Mouse (Mus musculus) midbrain, embryonic 14.5 days (tissue): ENCODE results near the gene Kank4. TPM values are rescaled to one million over a fixed set of nuclear protein-coding genes. Genes with fewer than 3 reads are reported as not detected.

Experiments used
- ATAC-seq: fragments of 200-750 bp; cut with Nextera tagmentation; 2 replicates; pipeline ENCODE4 v1.8.0; 2017; ENCODE audit warnings: moderate number of reproducible peaks, moderate library complexity; ENCODE audit not compliant: low FRiP score, low TSS enrichment
- DNase-seq: peaks from one replicate; pipeline ENCODE4 v3.0.0-alpha.2; 2015
- H3K27ac ChIP-seq: fragments of 300-500 bp; sonication (generic); replicated peaks from 2 replicates; pipeline ENCODE4 v1.5.1; 2014; ENCODE audit warnings: mild to moderate bottlenecking, low read depth, low read length, moderate library complexity
- H3K27me3 ChIP-seq: fragments of 300-500 bp; sonication (generic); 2 replicates; pipeline ENCODE4 v1.6.1; 2014; ENCODE audit warnings: low read length, control low read depth, mixed read lengths; ENCODE audit not compliant: control insufficient read depth, insufficient read depth
- H3K36me3 ChIP-seq: fragments of 300-500 bp; sonication (generic); 2 replicates; pipeline ENCODE4 v1.6.1; 2014; ENCODE audit warnings: low read length, control low read depth; ENCODE audit not compliant: control insufficient read depth, insufficient read depth
- H3K4me1 ChIP-seq: fragments of 300-500 bp; sonication (generic); 2 replicates; pipeline ENCODE4 v1.6.1; 2014; ENCODE audit warnings: mild to moderate bottlenecking, antibody characterized with exemption, low read length, control low read depth; ENCODE audit not compliant: control insufficient read depth, insufficient read depth
- H3K4me2 ChIP-seq: fragments of 300-500 bp; sonication (generic); 2 replicates; pipeline ENCODE4 v1.6.1; 2014; ENCODE audit warnings: mild to moderate bottlenecking, low read length, moderate library complexity
- H3K4me3 ChIP-seq: fragments of 300-500 bp; sonication (generic); replicated peaks from 2 replicates; pipeline ENCODE4 v1.5.1; 2014; ENCODE audit warnings: low read depth, low read length
- H3K9ac ChIP-seq: fragments of 300-500 bp; sonication (generic); replicated peaks from 2 replicates; pipeline ENCODE4 v1.6.1; 2014; ENCODE audit warnings: mild to moderate bottlenecking, low read length, moderate library complexity
- H3K9me3 ChIP-seq: fragments of 300-500 bp; sonication (generic); 2 replicates; pipeline ENCODE4 v1.6.1; 2016; ENCODE audit warnings: low read length, control low read depth, mixed read lengths; ENCODE audit not compliant: control insufficient read depth
- WGBS: fragments of 180-500 bp; shearing (Covaris S2); extraction: QIAGEN DNeasy Blood & Tissue Kit; methylation state at CpG from one replicate; pipeline ENCODE4 v1.1.7; 2014; 5-methylcytosine and 5-hydroxymethylcytosine counted together
- polyA plus RNA-seq: library from polyadenylated mRNA; unstranded; fragments of >200 nt; fragmentation: Nextera tagmentation; extraction: Ambion mirVana; gene quantifications from 2 replicates; pipeline ENCODE4 v1.2.1, GENCODE M21; 2014

Gene Kank4
- polyA plus RNA-seq = 0.36 and 0.50 TPM in 2 replicates

GRCm38 (mm10) chr4:98817184-98817911 lies at the start of gene Kank4:
Gene Kank4 (minus strand): TSS chr4:98817537.
- WGBS = under 1% methylated on average over 72 of the region's 72 CpGs
- H3K27me3 ChIP-seq = peaks cover 37% of the 10 kb centered on the region
- H3K36me3 ChIP-seq = no peaks in the 10 kb centered on the region
- no peak within 1 kb of the TSS for H3K27ac ChIP-seq
- peak within 1 kb of the TSS; percentile 99 for H3K4me2 ChIP-seq
- H3K4me1 ChIP-seq = no peaks in the 10 kb centered on the region
- peak within 1 kb of the TSS; percentile 63 for H3K9ac ChIP-seq
- ATAC-seq (peak; percentile 65; the same call in 1 of the 2 replicates), DNase-seq (peak; percentile 61)
- no peaks in the 10 kb centered on the region for H3K9me3 ChIP-seq
- peak within 1 kb of the TSS; percentile 69 for H3K4me3 ChIP-seq

- Histone ChIP-seq H3K36me3 (no peaks in the 10 kb centered on the region), H3K4me2 (no peak overlapping the region), H3K9me3 (no peaks in the 10 kb centered on the region), H3K27me3 (no peaks in the 10 kb centered on the region), H3K9ac (no peak overlapping the region), H3K4me3 (no peak overlapping the region), H3K4me1 (no peaks in the 10 kb centered on the region), H3K27ac (no peak overlapping the region)
- ATAC-seq (no peak), DNase-seq (no peak)
- WGBS = 78% methylated on average over 14 of the region's 14 CpGs
Observed at GRCm38 (mm10) chr4:98865386-98866237, 48.3 kb upstream of the Kank4 start.

GRCm38 (mm10) chr4:98864546-98864945 lies 47.2 kb upstream of the Kank4 start:
- ATAC-seq = no peak
- Histone ChIP-seq H3K9me3 (0 out of 2 replicates have a peak, but pooled peaks cover 5% of the 10 kb centered on the region), H3K4me3 (no peak overlapping the region), H3K27ac (no peak overlapping the region), H3K9ac (no peak overlapping the region), H3K27me3 (no peaks in the 10 kb centered on the region), H3K4me1 (no peaks in the 10 kb centered on the region), H3K4me2 (no peak overlapping the region), H3K36me3 (no peaks in the 10 kb centered on the region)
- 83% methylated on average over 3 of the region's 3 CpGs for WGBS
- no peak for DNase-seq

GRCm38 (mm10) chr4:98864094-98864493 lies 46.8 kb upstream of the Kank4 start:
- no peak for ATAC-seq
- WGBS = 68% methylated on average over 1 of the region's 2 CpGs
- Histone ChIP-seq H3K4me1 (no peaks in the 10 kb centered on the region), H3K9ac (no peak overlapping the region), H3K27ac (no peak overlapping the region), H3K36me3 (no peaks in the 10 kb centered on the region), H3K9me3 (0 out of 2 replicates have a peak, but pooled peaks cover 5% of the 10 kb centered on the region), H3K27me3 (no peaks in the 10 kb centered on the region), H3K4me2 (no peak overlapping the region), H3K4me3 (no peak overlapping the region)
- DNase-seq = no peak

GRCm38 (mm10) chr4:98863451-98863850 lies 46.1 kb upstream of the Kank4 start:
- Histone ChIP-seq H3K4me1 (no peaks in the 10 kb centered on the region), H3K27ac (no peak overlapping the region), H3K4me2 (no peak overlapping the region), H3K9ac (no peak overlapping the region), H3K4me3 (no peak overlapping the region), H3K9me3 (0 out of 2 replicates have a peak, but pooled peaks cover 5% of the 10 kb centered on the region), H3K27me3 (no peaks in the 10 kb centered on the region), H3K36me3 (no peaks in the 10 kb centered on the region)
- 85% methylated on average over 2 of the region's 2 CpGs for WGBS
- no peak for ATAC-seq
- no peak for DNase-seq

GRCm38 (mm10) chr4:98858151-98858855 lies 41.0 kb upstream of the Kank4 start:
- ATAC-seq = no peak
- no peaks in the 10 kb centered on the region for H3K27me3 ChIP-seq

GRCm38 (mm10) chr4:98857037-98857648 lies 39.8 kb upstream of the Kank4 start:
- no peak for DNase-seq
- WGBS = 85% methylated on average over 11 of the region's 11 CpGs
- Histone ChIP-seq H3K36me3 (no peaks in the 10 kb centered on the region), H3K4me3 (no peak overlapping the region), H3K9me3 (0 out of 2 replicates have a peak, but pooled peaks cover 5% of the 10 kb centered on the region), H3K9ac (no peak overlapping the region), H3K27me3 (no peaks in the 10 kb centered on the region), H3K27ac (no peak overlapping the region), H3K4me1 (no peaks in the 10 kb centered on the region), H3K4me2 (no peak overlapping the region)
- ATAC-seq = no peak

More at GRCm38 (mm10) chr4:98858151-98858855, 41.0 kb upstream of the Kank4 start:
- no peak for DNase-seq
- no peaks in the 10 kb centered on the region for H3K4me1 ChIP-seq
- no peak overlapping the region for H3K4me2 ChIP-seq
- 81% methylated on average over 4 of the region's 4 CpGs for WGBS
- no peaks in the 10 kb centered on the region for H3K36me3 ChIP-seq
- no peak overlapping the region for H3K27ac ChIP-seq
- H3K9me3 ChIP-seq = 0 out of 2 replicates have a peak, but pooled peaks cover 5% of the 10 kb centered on the region
- H3K4me3 ChIP-seq = no peak overlapping the region
- no peak overlapping the region for H3K9ac ChIP-seq

- H3K27ac ChIP-seq = no peak overlapping the region
- no peaks in the 10 kb centered on the region for H3K4me1 ChIP-seq
- WGBS = 92% methylated on average over 4 of the region's 4 CpGs
- H3K36me3 ChIP-seq = no peaks in the 10 kb centered on the region
- no peak overlapping the region for H3K9ac ChIP-seq
- H3K4me3 ChIP-seq = no peak overlapping the region
- ATAC-seq (no peak), DNase-seq (no peak)
- H3K4me2 ChIP-seq = no peak overlapping the region
- H3K9me3 ChIP-seq = no peaks in the 10 kb centered on the region
- no peaks in the 10 kb centered on the region for H3K27me3 ChIP-seq
Observed at GRCm38 (mm10) chr4:98853926-98854325, 36.6 kb upstream of the Kank4 start.
